Mouse (Mus musculus) inflammation-experienced regulatory T-cells, adult 6 months (primary cell): ENCODE data around the gene Lrrc38. TPM values are rescaled to one million over a fixed set of nuclear protein-coding genes. Genes with fewer than 3 reads are reported as not detected.
A peak's percentile ranks its signal among the peaks of the same experiment; 100 is the strongest.

ENCODE experiments used
- ATAC-seq: one replicate; pipeline ENCODE4 v1.8.0; 2017
- polyA plus RNA-seq, 3 experiments: library from polyadenylated mRNA; unstranded; fragments of 100-300 nt; shearing (Covaris generic); gene quantifications; one replicate each; pipeline ENCODE4 v1.2.1; 2017

Gene Lrrc38
- polyA plus RNA-seq, 3 experiments from 2014 or later, result not detected

DNA sequence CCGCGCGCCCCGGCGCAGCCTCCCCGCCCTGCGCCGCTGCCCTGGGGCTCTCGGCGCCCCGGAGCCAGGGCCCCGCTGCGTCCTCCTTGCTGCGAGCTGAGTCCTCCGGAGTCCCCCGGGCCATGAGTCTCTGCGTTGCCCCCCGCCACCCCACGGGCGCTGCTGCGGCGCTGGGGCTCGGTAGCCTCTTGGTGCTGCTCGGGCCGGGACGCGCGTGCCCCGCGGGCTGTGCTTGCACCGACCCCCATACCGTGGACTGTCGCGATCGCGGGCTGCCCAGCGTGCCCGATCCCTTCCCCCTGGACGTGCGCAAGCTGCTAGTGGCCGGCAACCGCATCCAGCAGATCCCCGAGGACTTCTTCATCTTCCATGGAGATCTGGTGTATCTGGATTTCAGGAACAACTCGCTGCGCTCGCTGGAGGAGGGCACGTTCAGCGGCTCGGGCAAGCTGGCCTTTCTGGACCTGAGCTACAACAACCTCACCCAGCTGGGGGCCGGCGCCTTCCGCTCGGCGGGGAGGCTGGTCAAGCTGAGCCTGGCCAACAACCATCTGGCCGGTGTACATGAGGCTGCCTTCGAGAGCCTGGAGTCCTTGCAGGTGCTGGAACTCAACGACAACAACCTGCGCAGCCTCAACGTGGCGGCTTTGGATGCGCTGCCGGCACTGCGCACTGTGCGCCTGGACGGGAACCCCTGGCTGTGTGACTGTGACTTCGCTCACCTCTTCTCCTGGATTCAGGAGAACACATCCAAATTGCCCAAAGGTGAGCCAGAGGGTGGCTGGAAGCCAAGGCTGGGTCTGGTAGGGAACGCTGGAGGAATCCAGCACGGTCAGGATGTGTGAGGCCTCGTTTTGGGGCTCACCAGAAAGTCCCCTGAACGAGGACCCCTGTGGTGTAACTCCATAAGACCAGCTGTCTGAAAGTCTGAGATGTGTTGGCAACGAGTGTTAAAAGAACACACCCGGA, 774 bp downstream of the Lrrc38 start:
- no peak for ATAC-seq

DNA sequence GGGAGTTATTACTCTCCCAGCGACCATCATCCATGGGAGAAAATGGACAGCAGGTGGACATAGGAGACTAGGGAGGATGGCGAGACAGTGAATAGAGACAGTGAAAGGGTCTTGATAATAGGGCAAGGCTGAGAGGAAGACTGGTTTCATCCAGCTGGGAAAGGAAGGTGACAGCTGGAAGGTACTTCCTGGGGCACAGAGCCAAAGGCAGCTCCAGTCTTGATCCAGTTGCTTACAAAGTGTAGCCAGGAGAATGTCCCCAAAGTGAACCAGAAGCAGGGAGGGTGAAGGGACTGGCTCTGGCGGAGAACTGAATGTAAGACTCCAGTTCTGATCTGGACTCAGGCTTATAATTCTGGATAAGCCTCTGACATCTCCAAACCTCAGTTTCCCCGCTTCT, 2.7 kb downstream of the Lrrc38 start:
- no peak for ATAC-seq

DNA sequence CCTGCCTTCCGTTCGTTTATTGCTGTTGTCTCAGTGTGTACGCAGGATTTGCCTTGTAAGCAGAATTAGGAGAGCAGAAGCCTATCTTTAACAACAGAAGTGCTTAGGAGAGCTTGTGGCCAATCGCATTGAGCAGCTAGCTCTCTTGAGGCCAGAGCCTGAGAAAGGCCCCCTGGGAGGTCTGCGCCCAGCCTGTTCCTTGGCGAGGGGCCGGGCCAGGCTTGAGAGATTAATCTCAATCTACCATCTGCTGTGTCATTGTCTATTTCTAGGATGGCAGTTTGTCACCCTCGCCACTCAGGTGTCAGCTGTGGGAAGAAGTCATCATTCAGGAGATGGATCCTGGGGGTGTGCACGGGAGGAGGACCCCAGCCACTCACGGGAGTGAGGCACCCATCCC, 12.0 kb downstream of the Lrrc38 start:
- no peak for ATAC-seq

DNA sequence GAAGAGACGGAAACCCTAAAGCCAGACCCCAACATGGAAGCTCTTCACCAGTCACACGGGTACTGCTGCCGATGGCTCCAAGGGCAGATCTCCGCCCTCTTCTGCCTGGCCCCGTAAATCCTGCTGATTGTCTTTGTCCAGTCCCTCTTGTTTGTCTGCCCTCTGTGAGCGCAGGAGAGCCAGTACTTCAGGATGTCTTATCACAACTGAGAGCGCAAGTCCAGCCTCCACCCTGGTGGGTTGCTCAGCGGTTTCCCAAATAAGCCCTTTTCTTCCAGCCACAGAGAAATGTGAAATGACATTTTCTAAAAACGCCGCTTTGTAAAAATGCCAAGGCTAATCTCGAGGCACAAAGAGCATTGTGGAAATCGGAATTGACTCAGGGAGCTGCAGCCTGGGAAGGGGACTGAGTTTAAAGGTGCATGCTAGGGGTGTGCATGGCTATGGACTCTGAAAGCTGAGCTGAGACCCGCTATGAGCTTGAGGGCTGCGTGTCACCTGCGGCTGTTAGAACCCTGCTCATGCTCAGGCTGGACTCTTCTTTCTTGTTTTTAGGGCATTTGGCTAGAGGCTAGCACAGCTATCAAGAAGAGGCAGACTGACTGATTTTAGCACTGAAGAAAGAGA, 17.0 kb downstream of the Lrrc38 start:
- no peak for ATAC-seq

DNA sequence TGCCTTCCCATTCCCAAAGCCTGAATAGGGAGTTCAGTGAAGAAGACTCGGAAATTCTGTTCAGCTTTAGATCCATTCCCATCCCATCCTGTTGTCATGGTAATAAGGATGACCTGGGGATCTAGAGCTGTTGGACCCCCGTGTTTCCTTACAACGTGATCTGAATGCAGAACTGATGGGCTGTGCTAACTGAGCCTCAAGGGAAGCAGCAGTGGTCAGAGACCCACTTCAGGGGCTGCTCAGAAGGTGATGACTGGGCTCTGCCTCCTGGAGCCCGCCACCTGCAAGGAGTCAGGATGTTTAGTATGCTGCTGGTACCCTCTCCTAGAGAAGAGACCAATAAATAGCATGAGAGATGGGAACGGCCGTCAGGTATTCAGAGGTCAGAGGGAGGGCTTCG, 29.9 kb downstream of the Lrrc38 start:
- no peak for ATAC-seq

DNA sequence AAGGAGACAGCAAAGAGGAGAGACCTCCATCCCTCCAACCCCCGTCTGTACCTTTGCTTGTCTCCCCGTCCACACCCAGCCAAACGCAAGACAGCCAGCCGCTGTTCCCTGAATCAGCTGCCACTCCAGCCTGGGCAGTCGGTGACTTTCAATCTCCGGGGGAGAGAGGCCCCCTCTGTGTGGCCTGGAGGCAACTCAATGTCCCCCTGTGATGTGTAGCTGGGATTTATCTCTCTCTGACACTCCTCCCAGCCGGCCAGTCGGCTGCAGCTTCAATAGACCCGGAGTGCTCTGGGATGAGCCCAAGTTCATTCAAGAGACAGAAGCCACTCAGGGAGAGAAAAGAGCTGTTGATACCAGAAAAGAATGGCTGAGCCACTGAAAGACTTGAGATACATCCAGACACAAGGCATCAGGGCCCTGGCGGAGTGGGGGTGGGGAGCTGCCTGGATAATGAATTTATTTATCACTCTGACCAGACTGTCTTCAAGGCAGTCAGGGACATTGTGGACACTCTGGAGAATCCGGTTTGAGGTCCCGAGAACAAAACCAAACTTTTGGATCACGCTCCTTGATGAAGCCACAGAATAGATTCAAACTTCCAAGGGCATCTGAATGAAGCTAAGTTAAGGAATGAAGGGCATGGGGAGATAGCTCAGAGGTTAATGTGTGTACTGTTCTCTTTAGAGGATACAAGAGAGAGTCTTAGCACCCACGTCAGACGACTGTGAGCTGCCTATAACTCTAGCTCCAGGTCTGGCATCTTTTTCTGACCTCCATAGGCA, 30.6 kb downstream of the Lrrc38 start:
- ATAC-seq, result no peak

DNA sequence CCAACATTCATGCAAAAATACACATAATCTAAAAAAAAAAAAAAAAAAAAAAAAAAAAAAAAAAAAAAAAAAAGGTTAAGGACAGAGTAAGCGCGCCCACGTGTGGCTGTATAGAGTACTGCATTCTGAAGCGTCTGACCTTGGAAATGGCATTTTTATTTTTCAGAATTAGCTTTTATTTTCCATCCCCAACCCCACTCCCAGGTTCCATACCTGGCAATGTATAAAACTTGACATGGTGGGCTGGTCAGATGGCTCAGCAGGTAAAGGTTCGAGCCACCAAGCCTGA, 31.1 kb downstream of the Lrrc38 start:
- ATAC-seq, result no peak

DNA sequence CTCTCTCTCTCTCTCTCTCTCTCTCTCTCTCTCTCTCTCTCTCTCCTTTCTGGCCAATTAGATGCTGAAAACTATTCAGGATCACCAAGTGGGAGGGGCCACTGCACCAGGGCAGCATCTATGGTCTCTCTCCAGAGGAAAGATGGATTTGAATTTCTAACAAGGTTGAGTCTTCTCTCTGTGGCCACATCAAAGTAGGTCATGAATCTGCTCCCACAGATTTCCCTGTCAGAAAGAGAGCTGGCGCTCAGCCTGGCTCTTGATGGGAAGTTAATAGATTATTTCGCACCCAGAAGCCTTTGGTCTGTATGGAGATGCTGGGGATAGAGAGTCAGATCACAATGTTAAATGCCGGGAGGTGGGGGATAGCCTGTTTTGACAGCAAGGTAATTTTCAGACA, 32.6 kb downstream of the Lrrc38 start:
- ATAC-seq, result no peak

DNA sequence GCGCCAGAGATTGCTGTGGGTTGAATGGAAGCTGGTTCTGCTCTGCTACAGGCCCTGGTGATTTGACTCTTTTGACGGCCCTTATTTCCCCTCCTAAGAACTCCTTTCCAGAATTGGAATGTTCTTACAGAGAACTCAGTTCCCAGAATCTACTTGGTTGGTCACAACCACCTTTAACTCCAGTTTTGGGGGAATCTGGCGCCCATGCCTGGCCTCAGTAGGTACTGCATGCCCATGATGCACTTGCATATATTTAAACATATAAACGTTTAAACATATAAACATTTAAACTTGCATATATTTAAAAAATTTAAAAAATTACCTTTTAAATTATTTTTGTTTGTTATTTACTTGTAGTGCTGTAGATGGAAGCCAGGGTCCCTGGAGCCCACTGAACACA, 34.1 kb downstream of the Lrrc38 start:
- no peak for ATAC-seq

DNA sequence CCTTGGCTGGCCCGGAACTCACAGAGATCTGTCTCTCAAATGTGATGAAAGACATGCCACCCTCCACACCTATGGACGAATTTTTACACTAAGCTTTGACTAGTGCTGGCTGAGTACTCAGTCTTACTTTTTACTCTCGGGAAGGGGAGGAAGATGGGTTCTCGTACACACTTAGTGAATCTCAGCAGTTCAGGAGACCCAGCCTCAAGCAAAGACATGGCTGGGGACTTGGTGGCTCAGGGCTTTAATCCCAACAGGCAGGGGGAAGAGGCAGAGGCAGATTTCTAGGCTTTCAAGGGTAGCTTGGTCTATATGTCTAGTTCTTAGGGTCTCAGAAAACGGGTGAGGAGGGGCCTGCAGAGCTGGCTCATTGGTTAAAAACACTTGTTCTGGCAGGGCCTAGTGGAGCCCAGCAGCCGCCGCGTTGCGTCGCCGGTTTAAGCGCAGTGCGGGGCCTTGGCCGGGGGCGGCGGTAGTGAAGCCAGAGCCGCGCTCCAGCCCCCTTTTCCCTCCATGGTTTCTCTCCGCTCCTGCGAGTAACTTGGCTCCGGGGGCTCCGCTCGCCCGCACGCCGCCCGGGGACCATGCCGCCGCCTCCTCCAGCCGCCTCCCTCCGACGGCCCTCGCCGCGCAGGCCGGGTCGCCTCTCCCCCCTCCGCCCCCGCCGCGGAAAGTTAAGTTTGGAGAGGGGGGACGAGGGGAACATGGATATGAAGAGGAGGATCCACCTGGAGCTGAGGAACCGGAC, 39.6 kb downstream of the Lrrc38 start:
- peak; percentile 56 for ATAC-seq

DNA sequence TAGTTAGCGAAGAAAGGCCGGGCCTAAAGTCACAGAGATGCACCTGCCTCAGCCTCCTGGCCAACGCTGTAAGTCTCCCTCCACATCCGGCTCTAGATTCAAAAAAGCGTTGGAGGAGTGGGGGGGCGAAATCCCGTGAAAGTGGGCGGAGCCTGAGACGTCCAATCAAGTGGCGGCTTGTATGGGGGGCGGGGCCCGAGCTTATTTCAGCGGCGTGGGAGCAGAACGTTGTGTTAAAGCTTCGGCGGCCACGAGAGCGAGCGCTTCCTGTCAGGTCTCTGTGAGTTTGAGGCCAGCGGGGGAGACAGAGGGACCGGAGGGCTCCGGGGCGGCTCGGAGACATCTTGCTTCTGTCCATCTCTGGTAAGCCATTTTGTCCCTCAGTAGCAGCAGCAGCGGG, 44.6 kb downstream of the Lrrc38 start, which contains the start of gene Pramel1:
TSS of gene Pramel1 (plus strand) at position 248 of the 400 bp plus-strand sequence.
- no peak for ATAC-seq

DNA sequence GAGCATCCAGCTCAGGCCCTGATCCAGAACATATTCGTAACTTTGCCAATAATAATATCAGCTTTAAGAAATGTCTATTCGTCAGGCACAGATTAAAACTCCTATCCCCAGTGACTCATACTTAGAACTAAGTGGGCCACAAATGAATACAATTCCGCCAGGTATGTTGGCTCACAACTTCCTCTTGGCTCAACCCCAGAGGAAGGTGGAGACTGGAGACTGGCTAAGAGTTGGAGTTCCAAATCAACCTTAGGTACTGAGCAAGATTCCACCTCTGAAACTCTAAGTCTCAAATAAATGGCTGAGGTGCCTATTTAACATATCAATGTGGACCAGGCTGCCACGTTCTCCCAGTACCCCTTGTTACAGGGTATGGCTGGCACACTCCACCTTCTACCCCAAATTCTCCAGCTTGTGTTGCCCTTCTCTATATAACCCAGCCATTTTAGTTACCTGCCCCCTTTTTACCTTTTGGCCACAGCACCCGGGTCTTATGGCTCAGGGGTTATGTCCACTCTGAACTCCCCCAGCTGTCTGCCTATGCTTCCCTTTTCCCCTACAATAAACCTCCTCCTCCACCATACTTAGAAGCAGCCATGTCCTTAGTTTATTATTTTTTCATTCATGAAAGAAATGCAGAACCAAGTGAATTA, 62.1 kb downstream of the Lrrc38 start:
- ATAC-seq, result no peak

DNA sequence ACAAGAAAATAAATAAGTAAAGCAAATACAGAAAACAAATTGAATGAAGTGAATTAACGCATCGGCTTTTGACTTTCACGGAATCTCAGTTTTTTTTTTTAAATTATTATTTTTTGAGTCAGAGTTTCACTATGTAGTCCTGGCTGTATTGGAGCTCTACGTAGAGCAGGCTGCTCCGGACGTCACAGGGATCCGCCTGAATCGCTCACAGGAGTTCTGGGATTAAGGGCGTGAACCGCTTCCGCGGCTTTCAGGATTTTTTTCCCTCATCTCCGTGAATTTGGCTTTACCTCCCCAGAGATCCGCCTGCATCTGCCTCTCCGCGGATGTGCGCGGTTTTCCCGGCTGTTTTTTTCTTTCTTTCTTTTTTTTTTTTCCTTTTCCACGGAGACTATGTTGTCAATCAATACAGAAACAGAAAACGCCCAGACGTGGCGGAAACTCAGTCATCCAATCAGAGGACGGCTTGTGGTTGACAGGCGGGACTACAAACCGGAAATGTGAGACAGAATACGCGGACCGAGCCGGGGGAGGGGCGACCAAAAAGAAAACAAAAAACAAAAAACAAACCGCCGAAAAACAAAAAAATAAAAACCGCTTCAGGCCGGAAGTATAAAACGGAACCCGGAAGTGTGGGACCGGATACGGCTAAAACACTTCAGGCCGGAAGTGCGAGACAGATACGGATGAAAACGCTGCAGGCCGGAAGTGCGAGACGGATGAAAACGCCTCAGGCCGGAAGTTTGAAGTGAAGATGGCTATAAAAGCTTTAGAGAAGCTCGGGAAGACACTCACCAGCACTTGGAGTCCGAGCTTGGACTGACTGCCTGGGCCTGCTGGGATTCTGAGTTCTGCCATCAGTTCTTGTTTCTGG, 62.9 kb downstream of the Lrrc38 start, which contains the start of gene Pramef8:
TSS of gene Pramef8 (plus strand) at position 208 of the 874 bp plus-strand sequence.
- ATAC-seq, result peak; percentile 95

DNA sequence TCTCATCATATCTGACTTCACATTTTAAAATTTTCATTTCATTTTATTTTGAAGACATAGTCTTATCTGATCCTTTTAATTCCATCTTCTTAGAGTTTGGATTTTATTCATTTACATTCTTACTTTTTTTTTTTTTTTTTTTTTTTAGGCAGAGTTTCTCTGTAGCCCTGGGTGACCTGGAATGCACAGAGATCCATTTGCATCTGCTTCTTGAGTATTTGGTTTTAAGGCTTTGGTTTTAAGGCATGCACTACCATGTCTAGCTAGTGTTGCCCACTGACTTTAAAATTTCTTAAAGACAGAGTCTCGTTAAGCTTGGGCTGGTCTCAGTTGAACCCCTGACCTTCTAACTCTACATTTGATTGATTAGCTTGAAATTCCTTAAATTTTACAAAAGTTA, 64.1 kb downstream of the Lrrc38 start:
- ATAC-seq, result no peak

DNA sequence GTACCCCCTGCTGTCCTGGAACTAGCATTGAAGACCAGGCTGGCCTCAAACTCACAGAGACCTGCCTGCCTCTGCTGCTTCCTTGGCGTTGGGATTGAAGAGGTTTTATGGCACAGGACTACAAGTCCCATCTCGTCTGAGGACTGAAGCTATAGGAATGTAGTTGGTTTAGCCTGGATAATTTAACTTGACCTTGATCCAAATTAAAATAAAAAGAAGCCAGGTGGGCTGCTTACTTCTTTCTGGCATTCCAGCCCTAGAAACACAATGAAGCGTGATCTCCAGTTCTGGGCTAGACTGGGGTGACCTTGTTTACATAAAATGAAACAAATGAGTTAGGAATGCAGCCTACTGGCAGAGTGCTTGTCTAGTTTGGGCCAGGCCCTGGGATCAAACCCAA, 64.6 kb downstream of the Lrrc38 start:
- ATAC-seq, result no peak

Other genes starting within 250 kb of the Lrrc38 start
- 10 to 100 TPM; 23.2 to 33.9 (median 28.8) TPM for gene Prdm2, start 136.8 kb upstream of the Lrrc38 start, polyA plus RNA-seq
- under 1 TPM in 1 of 3 experiments, not detected in 2; 0.49 TPM for gene Pdpn, start 50.2 kb upstream of the Lrrc38 start, polyA plus RNA-seq
- not detected for gene Pramel1, start 44.7 kb downstream of the Lrrc38 start, polyA plus RNA-seq
- gene Pramef8, start 62.7 kb downstream of the Lrrc38 start, polyA plus RNA-seq, result 10 to 100 TPM; 35.8 to 46.1 (median 43.1) TPM
- not detected for gene Oog4, start 100.6 kb downstream of the Lrrc38 start, polyA plus RNA-seq
- gene Gm13043, start 161.6 kb downstream of the Lrrc38 start, polyA plus RNA-seq, result not detected
- gene Gm13040, start 186.2 kb downstream of the Lrrc38 start, polyA plus RNA-seq, result not detected
- not detected for gene BC080695, start 201.9 kb downstream of the Lrrc38 start, polyA plus RNA-seq
- not detected for gene Gm13057, start 202.0 kb downstream of the Lrrc38 start, polyA plus RNA-seq